8 mouse cellular contexts compared by ENCODE assay signal in genomic region chrX:48410388-48410776, GRCm38 (mm10). TPM values are rescaled to one million over a fixed set of nuclear protein-coding genes. Genes with fewer than 3 reads are reported as not detected.
DNase-seq lines count a peak whose midpoint lies in the region; ATAC-seq and TF ChIP-seq lines count a peak whose summit lies in the region.

No protein-coding gene starts in this region.

- H3K27me3 ChIP-seq in G1E (ENCODE audit: insufficient read depth, low read length) = no peaks in the 10 kb centered on the region
- no peaks in the 10 kb centered on the region for H3K27me3 ChIP-seq in hindbrain, embryonic 11.5 days (ENCODE audit: control insufficient read depth, insufficient read depth, low read length)

- peaks cover 20% of the 10 kb centered on the region for H3K4me1 ChIP-seq in G1E (ENCODE audit: insufficient read depth, low read depth, low read length)
- no peaks in the 10 kb centered on the region for H3K4me1 ChIP-seq in hindbrain, embryonic 11.5 days (replicated peaks; ENCODE audit: control insufficient read depth, insufficient read depth, low read length)

- WGBS in hindbrain, embryonic 11.5 days = 22% methylated on average over 7 of the region's 7 CpGs

- no peak overlapping the region for H3K9ac ChIP-seq in hindbrain, embryonic 11.5 days (ENCODE audit: low read depth, low read length)

- peak overlapping the region; percentile 85; the same call in 1 of the 2 replicates for H3K27ac ChIP-seq in gastrocnemius, adult 2 months
- H3K27ac ChIP-seq in hindbrain, embryonic 11.5 days (ENCODE audit: low read depth, low read length) = no peak overlapping the region

- TF ChIP-seq CTCF in gastrocnemius, adult 2 months (IDR thresholded peaks at IDR 0.05) = no peak
- TF ChIP-seq CTCF in G1E (IDR thresholded peaks at IDR 0.05; ENCODE audit: low read depth, low read length) = no peak

- intact Hi-C loops in gastrocnemius, adult 2 months (cut with DNase I) = loop anchor here (2.0 to 5.0 kb wide), 2 partner anchors 126 to 418 kb away; no protein-coding TSS in a partner anchor

- no peak for ATAC-seq in G1E (ENCODE audit: extremely low read depth, insufficient number of reproducible peaks, low FRiP score, poor library complexity, severe bottlenecking)
- ATAC-seq in hindbrain, embryonic 11.5 days (ENCODE audit: low FRiP score) = peak; percentile 25; the same call in 1 of the 2 replicates
- ATAC-seq in megakaryocyte, adult 5-6 weeks (ENCODE audit: poor library complexity, severe bottlenecking) = peak; percentile 17; the same call in 1 of the 2 replicates

- H3K4me3 ChIP-seq in gastrocnemius, adult 2 months = peak overlapping the region; percentile 78
- H3K4me3 ChIP-seq in G1E (ENCODE audit: low read depth, low read length) = peak overlapping the region; percentile 68; the same call in 1 of the 2 replicates
- H3K4me3 ChIP-seq in hindbrain, embryonic 11.5 days (ENCODE audit: low read depth, low read length) = peak overlapping the region; percentile 29; the same call in 1 of the 2 replicates

- peak overlapping the region; percentile 28 for H3K4me2 ChIP-seq in hindbrain, embryonic 11.5 days (replicated peaks; ENCODE audit: low read depth, low read length)

- no peaks in the 10 kb centered on the region for H3K9me3 ChIP-seq in G1E (replicated peaks)
- no peaks in the 10 kb centered on the region for H3K9me3 ChIP-seq in hindbrain, embryonic 11.5 days (ENCODE audit: control insufficient read depth, low read length)

- peaks cover 55% of the 10 kb centered on the region for H3K36me3 ChIP-seq in G1E (replicated peaks)
- H3K36me3 ChIP-seq in hindbrain, embryonic 11.5 days (ENCODE audit: control insufficient read depth, insufficient read depth, low read length) = no peaks in the 10 kb centered on the region

- DNase-seq in gastrocnemius, adult 2 months = no peak
- no peak for DNase-seq in gastrocnemius, postnatal 25 days
- no peak for DNase-seq in G1E (ENCODE audit: low spot score)
- DNase-seq in hindbrain, embryonic 11.5 days (ENCODE audit: low spot score) = no peak
- no peak for DNase-seq in spleen, postnatal 10 days (ENCODE audit: low spot score in 2 of 2)
- DNase-seq in layer of hippocampus, postnatal 14 days (ENCODE audit: low spot score in 2 of 2) = no peak
- no peak for DNase-seq in thymus, postnatal 0 days (ENCODE audit: low spot score)

RNA-seq across cellular contexts. Expression of gene Elf4, which starts 52.5 kb away (rescaled TPM):
- 1 to 10 TPM; 1.6 to 2.1 TPM for total RNA-seq in gastrocnemius, adult 2 months (2021)
- total RNA-seq in gastrocnemius, postnatal 25 days (2021) = 1 to 10 TPM; 2.1 to 2.5 TPM
- total RNA-seq in G1E (2014; fragmentation: Nextera tagmentation) = 87.3 and 92.6 TPM in 2 replicates
- 12.4 and 13.4 TPM in 2 replicates for total RNA-seq in G1E (2017)
- polyA plus RNA-seq in G1E (2012) = 19.9 and 26.5 TPM in 2 replicates
- 1.9 and 2.3 TPM in 2 replicates for polyA plus RNA-seq in hindbrain, embryonic 11.5 days (2014; fragmentation: Nextera tagmentation; extraction: Ambion mirVana)
- 122 and 133 TPM in 2 replicates for total RNA-seq in megakaryocyte, adult 5-6 weeks (2015)
- total RNA-seq in megakaryocyte, adult 5-6 weeks (2017) = 40.3 and 45.8 TPM in 2 replicates
- total RNA-seq in layer of hippocampus, postnatal 14 days (2021) = 1 to 10 TPM in 1 of 2 experiments, under 1 TPM in 1; 0.98 to 1.2 TPM
- 9.9 TPM in 2 replicates for polyA plus RNA-seq in thymus, postnatal 0 days (2015; fragmentation: Nextera tagmentation; extraction: Ambion mirVana)
